Mouse (Mus musculus) testis, adult 2 months (tissue): ENCODE data around the gene Cdkn1b. TPM values are rescaled to one million over a fixed set of nuclear protein-coding genes. Genes with fewer than 3 reads are reported as not detected.
A peak's percentile ranks its signal among the peaks of the same experiment; 100 is the strongest.

ENCODE experiments used
- H3K27ac ChIP-seq: fragments of 200-500 bp; 2 replicates; pipeline ENCODE4 v1.5.1; 2012; ENCODE audit warnings: low read depth, low read length; ENCODE audit not compliant: control insufficient read depth, insufficient read depth
- H3K27me3 ChIP-seq: fragments of 200-500 bp; 2 replicates; pipeline ENCODE4 v1.6.1; 2012; ENCODE audit warnings: mild to moderate bottlenecking, low read length, moderate library complexity; ENCODE audit not compliant: control insufficient read depth, insufficient read depth
- H3K36me3 ChIP-seq: fragments of 200-500 bp; 2 replicates; pipeline ENCODE4 v1.6.1; 2012; ENCODE audit warnings: mild to moderate bottlenecking, low read length; ENCODE audit not compliant: control insufficient read depth, insufficient read depth
- H3K4me1 ChIP-seq: fragments of 200-500 bp; 2 replicates; pipeline ENCODE4 v1.6.1; 2012; ENCODE audit warnings: low read length; ENCODE audit not compliant: control insufficient read depth, insufficient read depth
- H3K4me3 ChIP-seq: fragments of 200-500 bp; 2 replicates; pipeline ENCODE4 v1.5.1; 2012; ENCODE audit warnings: low read depth, mild to moderate bottlenecking, low read length, moderate library complexity, mixed read lengths; ENCODE audit not compliant: control insufficient read depth
- CTCF ChIP-seq: fragments of 200-500 bp; IDR thresholded peaks from 2 replicates; pipeline ENCODE4 v1.5.1; 2012; ENCODE audit warnings: low read depth, mild to moderate bottlenecking, inconsistent platforms, low read length, moderate library complexity; ENCODE audit not compliant: control insufficient read depth, insufficient read depth, insufficient replicate concordance
- POLR2A ChIP-seq: fragments of 200-500 bp; IDR thresholded peaks from 2 replicates; pipeline ENCODE4 v1.6.1; 2012; ENCODE audit warnings: low read depth, mild to moderate bottlenecking, inconsistent platforms, low read length, moderate library complexity; ENCODE audit not compliant: control insufficient read depth
- polyA plus RNA-seq: library from polyadenylated mRNA; depleted of rRNA; stranded (reverse); fragments of >200 nt; gene quantifications from 2 replicates; pipeline ENCODE4 v1.2.3, GENCODE M21; 2012

The Cdkn1b gene
- polyA plus RNA-seq, 1 experiment = 3.0 TPM

DNA sequence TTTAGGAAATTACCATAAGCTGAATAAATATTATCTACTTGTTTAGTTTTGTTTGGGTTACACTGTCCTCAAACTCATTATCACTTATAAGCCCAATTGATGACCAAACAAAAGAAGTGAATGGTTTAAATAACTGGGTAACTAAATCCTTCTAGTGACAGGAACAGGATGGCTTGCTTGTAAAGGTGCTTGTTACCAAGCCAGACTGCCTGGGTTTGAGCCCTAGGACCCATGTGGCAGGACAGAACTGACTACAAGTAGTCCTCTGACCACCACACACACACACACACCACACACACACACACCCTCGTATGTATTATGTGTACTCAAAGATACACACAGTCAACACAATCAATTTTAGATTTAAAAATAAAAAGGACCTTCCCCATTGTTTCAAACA is 30.4 kb upstream of the Cdkn1b start:
- TF ChIP-seq CTCF (no peak), POLR2A (no peak)
- H3K4me3 ChIP-seq = no peak overlapping the region
- no peaks in the 10 kb centered on the region for H3K27me3 ChIP-seq
- no peaks in the 10 kb centered on the region; the same call in none of the 2 replicates for H3K36me3 ChIP-seq
- no peak overlapping the region for H3K27ac ChIP-seq
- no peaks in the 10 kb centered on the region for H3K4me1 ChIP-seq

DNA sequence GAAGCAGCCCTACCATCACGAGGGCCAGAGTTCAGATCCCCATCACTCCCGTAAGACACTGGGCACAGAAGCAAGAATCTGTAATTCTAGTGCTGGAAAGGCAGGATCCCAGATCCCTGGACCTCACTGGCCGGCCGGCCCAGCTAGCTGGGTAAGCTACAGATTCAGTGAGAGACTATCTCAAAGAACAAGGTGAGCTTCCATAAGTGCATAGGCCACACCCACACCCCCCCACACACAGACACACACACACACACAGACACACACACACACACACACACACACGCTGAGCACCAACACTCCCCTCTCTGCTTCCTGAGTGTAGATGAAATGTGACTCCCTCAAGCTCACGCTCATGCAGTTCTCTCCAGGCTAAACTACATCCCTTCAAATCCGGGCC is 29.8 kb upstream of the Cdkn1b start:
- Histone ChIP-seq H3K27me3 (no peaks in the 10 kb centered on the region), H3K4me3 (no peak overlapping the region), H3K36me3 (no peaks in the 10 kb centered on the region; the same call in none of the 2 replicates), H3K27ac (no peak overlapping the region), H3K4me1 (no peaks in the 10 kb centered on the region)
- TF ChIP-seq POLR2A (no peak), CTCF (no peak)

DNA sequence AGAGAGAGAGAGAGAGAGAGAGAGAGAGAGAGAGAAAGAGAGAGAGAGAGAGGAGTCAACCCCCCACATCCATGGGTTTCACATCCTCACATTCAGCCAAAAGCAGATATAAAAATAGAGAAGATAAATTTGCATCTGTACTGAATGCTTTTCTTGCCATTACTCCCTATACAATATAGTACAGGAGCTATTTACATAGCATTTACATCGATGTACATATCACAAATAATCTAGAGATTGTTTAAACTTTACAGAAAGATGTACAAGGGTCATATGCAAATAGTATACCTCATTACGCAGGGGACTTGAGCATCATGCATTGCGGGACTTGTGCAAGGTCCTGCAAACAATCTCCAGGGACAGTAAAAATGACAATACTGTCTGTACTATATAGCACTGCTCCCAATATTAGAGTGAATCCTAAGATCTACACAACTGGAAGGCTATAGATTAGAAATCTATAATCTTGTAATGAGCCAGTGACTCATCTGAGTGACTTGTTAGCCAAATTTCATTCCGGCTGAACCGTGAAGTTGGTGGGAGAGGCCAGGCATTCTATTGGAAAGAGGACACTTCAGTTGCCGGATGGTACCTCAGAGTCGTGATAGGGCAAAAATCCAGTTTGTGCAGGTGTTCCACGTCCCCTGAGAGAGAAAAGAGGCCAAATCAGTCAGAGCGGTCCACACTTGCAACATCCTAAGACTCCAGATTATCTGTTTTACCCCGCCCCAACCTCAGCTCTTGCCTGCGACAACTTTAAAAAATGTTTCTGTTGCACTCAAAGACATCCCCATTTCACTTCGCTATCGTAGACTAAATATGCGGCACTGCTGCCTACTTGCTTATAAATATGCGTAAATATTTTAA is 23.4 kb upstream of the Cdkn1b start:
- TF ChIP-seq CTCF = no peak
- Histone ChIP-seq H3K27me3 (no peaks in the 10 kb centered on the region), H3K36me3 (no peaks in the 10 kb centered on the region; the same call in 1 of the 2 replicates), H3K4me3 (peak overlapping the region; percentile 99), H3K4me1 (peaks cover 6% of the 10 kb centered on the region), H3K27ac (peak overlapping the region; percentile 99)

DNA sequence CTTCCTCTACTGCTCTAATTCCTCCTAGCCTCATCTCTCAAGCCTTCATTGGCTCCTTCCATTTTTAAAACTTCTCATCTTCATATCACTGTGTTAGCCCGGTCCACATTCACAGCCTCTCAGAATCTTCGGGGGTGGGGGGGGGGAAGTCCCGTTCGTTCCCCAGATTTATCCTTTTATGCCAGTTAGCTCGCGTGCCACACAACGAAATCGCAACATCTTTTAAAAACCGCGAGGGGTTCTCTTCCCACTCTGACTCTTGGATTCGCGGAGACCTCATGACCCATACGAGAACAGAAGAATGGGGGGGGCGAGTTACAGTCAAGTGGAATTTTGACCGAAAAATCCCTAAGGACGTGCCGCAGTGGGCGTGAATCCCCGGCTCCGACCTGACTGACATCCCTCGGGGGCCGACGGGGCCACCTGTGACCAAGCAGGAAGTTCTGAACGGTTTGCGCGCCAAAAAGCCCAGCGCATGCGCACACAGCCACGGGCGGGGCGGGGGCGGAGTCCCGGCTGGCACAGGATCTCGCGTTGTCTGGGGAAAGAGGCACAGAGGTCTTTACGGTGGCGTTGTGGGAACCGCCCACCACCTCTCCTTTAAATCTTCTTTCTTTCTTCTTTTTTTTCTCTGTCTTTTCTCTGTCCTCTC is 22.6 kb upstream of the Cdkn1b start:
- H3K27ac ChIP-seq = peak overlapping the region; percentile 99
- H3K4me1 ChIP-seq = peaks cover 6% of the 10 kb centered on the region
- no peaks in the 10 kb centered on the region for H3K27me3 ChIP-seq
- H3K4me3 ChIP-seq = peak overlapping the region; percentile 99
- H3K36me3 ChIP-seq = no peaks in the 10 kb centered on the region; the same call in 1 of the 2 replicates
- peak; percentile 93 for TF ChIP-seq POLR2A
- TF ChIP-seq CTCF = no peak

DNA sequence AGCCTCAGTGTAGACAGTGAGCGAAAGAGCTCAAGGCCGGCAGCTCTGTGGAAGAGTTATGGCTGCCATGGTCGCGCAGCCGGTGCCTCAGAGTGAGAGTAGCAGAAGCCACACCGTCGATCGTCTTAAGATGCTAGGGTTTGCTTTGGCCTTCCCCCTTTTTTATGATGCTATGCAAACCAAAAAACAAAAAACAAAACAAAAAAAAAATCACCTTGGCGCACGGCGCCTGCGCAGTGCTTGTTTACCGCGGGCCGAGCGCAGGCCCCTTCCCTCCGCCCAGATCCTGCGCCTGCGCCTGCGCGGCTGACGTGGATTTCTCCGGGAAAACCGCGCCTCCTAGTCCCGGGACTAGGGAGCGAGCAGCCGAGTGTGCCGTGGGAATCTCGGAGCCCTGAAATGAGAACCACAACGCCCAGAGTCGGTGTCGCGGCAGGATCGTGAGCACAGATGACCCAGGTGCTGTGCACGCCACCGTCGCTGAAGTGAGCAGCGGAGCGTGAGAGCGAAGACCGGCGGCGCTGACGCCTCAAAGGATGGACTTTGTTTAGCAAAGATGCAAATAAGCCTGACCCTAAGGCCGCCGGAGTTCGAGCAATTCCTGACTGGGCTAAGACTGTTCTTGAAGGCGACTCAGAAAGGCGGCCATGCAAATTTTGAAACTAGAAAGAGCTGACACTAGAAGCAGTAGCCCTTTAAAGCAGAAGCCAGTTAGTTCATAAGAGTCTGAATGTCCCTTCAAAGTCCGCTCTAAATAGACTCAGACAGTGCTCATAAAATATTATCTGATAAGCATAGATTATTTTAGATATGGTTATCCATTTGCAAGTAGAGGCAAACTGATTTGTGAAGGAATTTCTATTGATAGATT is 21.9 kb upstream of the Cdkn1b start, which contains the start of gene Gpr19:
TSS of gene Gpr19 (minus strand) at position 484 of the 871 bp plus-strand sequence.
- Histone ChIP-seq H3K4me3 (peak within 1 kb of the TSS; percentile 99), H3K27me3 (no peaks in the 10 kb centered on the region), H3K4me1 (peaks cover 6% of the 10 kb centered on the region), H3K36me3 (no peaks in the 10 kb centered on the region), H3K27ac (peak within 1 kb of the TSS; percentile 99)
- no peak for TF ChIP-seq CTCF
- peak; percentile 81 for TF ChIP-seq POLR2A

DNA sequence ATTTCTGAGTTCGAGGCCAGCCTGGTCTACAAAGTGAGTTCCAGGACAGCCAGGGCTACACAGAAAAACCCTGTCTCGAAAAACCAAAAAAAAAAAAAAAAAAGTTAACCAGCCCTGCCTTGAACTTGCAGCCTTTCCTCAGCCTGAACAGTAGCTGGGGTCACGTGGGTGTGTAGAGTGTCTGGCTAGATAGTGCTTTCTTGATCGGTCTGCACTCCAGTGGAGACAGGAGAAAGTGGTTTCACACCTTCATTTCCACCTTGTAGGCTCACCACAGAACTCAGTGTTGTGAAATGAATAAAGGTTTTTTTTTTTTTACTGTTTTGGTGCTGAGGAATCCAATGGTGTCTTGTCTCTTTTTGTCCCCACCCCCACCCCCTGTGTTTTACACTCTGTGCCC is 16.8 kb upstream of the Cdkn1b start:
- Histone ChIP-seq H3K27ac (no peak overlapping the region), H3K4me3 (no peak overlapping the region), H3K4me1 (peaks cover 2% of the 10 kb centered on the region; the same call in 1 of the 2 replicates), H3K27me3 (no peaks in the 10 kb centered on the region), H3K36me3 (no peaks in the 10 kb centered on the region)
- TF ChIP-seq CTCF (no peak), POLR2A (no peak)
